Mouse (Mus musculus): ENCODE data around the gene Eno2.

The Eno2 gene

DNA sequence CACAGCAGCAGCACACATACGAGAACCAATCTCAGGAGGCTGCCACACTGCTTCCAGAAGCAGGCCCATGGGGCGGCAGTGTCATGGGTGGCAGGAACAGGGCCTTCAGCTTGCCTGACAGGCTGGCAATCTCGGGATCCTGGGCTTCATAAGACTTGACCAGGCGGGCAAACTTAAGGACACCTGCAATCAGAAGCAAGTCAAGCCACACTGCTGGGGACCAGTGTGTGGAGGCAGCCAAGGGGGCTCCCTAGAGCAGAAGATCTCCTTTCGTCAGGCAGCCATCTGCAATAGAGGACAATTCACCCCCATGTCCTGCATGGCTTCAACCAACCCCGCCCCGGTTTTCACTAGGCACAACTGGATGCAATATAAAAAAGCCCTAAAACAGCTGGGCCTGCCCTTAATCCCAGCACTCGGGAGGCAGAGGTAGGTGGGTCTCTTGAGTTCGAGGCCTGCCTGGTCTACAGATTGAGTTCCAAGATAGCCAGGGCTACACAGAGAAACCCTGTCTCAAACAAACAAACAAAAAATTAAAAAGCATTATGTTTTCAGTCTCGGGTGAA lies 30.2 kb downstream of the Eno2 start:
- no peak for DNase-seq

- DNase-seq = peak; percentile 89
Observed at GRCm38 (mm10) chr6:124738511-124739023, 30.9 kb downstream of the Eno2 start, which contains the start of gene Ptpn6. Ptpn6 (minus strand) TSS chr6:124738714.

DNA sequence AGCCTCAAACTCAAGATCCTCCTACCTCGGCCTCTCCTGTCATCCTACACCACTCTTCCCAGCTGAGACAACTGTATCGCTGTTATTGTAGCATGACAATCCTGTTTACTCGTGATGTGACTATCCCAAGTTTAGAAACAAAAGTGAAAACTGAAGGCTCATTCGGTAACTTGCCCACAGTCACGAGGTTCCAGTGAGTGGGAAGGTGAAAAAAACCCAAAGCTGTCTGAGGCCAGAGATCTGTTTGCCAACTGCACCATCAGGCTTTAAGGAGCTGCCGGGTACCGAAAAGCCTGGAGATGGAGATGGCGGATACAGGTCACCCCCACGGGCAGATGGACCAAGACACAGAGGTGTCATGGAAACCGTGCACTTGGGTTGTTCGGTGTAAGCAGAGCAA lies 32.4 kb downstream of the Eno2 start:
- DNase-seq = no peak

DNA sequence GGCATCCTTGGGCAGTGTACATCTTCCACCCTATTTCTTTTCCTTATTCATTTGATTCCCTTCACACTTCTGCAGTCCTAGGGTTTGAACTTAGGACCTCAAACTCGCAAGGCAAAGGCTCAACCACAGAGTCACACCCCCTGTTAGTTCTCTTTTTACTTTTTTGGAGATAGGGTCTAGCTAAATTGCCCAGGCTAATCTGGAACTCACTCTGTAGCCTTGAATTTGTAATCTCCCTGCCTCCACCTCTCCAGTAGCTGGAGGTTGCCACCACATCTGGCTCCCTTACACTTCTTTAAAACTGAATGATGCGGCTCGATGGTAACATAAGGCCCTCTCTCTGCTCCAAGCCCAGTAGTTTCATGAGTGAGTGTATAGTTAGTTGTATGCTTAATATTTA lies 35.1 kb downstream of the Eno2 start:
- no peak for DNase-seq

GRCm38 (mm10) chr6:124732476-124733370 lies 36.8 kb downstream of the Eno2 start:
- DNase-seq = no peak

- DNase-seq = no peak
Observed at GRCm38 (mm10) chr6:124731038-124731437, 38.4 kb downstream of the Eno2 start.

GRCm38 (mm10) chr6:124729850-124730705 lies 39.4 kb downstream of the Eno2 start:
- no peak for DNase-seq

DNA sequence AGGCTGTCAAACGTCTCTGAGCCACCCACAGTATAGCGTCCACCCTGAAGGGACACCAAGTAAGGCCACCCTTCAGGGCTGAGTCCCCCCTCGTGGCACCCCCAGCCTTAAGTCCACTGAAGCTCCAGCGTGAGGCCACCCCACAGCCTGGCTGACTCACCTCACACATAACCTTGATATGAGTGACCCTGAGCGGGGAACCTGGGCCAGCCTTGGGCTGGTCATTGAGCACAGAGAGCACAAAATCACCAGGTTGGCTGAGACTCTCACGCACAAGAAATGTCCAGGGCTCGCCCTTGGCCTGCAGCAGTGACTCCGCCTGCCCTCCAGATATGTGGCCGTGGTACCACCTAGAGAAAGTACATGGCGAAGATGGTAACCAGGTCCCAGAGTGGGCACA lies 40.9 kb downstream of the Eno2 start:
- no peak for DNase-seq

DNA sequence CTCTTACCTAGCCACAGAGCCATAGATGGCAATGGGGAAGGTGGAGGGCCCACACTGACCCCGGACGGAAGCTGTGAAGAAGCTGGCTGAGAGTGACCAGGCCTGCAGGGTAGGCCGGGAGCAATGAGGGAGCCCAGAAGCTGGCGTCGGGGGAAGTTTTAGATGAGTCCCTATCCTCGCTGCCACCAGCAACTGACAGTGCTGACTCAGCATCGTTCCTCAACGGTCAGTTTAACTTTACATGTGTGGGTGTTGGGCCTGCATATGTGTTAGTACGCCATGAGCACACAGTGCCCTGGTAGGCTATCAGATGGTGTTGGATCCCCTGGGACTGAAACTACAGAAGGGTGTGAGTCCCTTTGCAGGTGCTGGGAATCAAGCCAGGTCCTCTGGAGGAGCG lies 45.0 kb downstream of the Eno2 start:
- no peak for DNase-seq

DNA sequence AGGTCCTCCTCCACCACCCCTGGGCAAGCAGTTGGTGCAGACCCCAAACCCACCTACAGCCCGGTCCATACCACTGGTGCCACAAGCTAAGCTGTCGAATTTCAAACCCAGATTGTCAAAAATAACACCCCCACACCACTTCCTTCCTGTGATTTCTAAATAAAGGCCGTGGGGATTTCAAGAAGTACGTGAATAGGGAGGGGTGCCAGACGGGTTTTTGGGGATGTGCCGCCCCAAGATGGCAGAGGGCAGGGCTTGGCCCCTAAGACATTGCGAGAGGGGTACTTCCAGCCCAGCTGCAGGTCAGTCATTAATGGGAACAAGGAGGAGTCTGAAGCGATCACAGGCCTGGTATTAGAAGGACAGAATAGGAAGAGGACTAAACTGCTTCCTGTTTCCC lies 45.9 kb downstream of the Eno2 start:
- DNase-seq = no peak

- no peak for DNase-seq
Observed at GRCm38 (mm10) chr6:124722876-124723473, 46.5 kb downstream of the Eno2 start.

- DNase-seq = no peak
Observed at GRCm38 (mm10) chr6:124720904-124721303, 48.6 kb downstream of the Eno2 start.

DNA sequence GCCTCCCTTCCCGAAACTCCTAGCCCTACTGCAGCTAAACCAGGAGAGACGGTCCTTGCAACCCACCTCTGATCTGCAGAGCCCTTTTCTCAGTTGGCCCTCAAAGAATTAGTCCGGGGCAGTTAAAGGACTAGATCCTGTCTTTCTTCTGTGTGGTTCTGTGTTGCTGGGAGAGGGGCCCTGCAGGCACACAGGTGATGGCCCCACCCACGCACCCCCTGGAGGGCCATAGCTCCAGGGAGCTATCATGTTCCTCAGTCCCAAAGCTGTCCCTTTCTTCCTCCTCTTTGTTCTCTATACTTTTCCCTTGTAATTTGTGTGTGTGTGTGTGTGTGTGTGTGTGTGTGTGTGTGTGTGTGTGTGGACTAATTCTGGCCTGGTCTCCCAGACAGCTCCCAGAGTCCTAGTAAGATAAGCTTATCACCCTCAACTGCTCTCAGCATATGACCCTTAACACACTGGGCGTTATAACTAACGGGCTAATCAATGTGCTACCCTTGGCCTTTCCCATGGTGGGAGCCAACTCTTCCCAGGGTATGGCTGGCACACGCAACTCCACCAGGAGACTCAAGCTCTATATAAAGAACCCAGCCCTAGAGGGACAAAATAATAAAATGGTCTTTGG lies 50.0 kb downstream of the Eno2 start:
- DNase-seq = no peak

GRCm38 (mm10) chr6:124718703-124719102 lies 50.8 kb downstream of the Eno2 start:
- peak; percentile 76 for DNase-seq

DNA sequence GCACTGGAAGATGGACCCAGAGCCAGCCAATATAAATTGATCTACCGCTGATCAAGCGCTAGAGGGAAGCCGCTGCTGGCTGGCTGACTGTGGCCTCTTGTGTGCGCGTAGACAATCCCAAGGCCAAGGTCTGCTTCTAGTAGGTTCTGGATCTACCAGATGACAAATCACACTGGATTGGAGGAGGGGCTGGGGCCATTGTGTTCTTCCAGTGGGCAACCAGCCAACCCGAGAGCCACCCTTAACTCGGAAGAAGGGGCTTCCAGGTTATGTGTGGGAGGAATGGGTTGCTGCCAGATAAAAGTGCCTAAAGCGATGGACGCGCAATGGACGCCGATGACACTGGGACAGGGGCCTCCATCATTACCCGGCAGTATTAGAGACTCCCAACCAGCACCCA lies 51.5 kb downstream of the Eno2 start:
- DNase-seq = no peak

DNA sequence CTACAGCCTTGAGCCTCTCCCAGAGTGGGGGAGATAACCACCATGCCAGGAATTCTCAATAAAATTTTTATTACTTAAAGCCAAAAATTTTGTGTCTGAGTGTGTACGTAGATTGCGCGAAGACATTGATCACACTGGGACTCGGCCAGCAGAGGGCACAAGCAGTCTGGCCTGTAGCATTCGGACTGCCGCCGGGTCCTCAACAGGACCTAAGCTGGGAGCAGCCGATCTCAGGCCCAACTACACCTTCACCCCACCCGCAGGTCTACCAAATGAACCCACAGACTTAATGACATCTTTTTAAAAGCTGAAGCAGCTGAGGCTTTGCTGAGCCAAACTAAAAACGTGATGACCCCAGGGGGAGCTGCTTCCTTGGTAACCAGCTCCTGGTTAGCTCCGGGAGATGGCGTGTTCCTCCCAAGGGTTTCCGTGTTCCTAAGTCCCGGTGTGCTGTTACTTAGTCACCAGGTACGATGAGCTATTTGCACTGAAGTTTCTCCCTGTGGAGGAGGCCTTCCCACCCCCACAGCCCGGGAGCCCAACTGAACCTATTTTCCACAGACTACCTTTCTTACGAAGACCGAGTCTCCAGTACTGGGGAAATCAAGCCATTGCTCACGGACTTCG lies 52.5 kb downstream of the Eno2 start:
- peak; percentile 77 for DNase-seq

DNA sequence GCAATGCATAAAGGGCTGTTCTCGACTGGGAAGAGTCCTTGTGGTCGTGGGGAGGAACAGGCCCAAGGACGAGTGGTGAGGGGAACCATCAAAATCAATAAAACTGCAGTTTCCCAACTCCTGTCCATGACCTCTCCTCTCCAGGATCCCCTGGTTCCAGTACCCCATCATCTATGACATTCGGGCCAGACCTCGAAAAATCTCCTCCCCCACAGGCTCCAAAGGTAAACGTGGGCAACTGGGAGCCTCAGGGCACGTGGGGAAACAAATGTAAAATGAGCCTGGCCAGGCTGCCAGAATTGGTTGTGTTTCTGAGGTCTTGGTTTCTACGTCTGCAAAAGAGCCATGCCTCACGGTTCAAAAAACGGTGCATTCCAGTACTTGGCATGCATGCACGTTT lies 56.6 kb downstream of the Eno2 start:
- DNase-seq = no peak

DNA sequence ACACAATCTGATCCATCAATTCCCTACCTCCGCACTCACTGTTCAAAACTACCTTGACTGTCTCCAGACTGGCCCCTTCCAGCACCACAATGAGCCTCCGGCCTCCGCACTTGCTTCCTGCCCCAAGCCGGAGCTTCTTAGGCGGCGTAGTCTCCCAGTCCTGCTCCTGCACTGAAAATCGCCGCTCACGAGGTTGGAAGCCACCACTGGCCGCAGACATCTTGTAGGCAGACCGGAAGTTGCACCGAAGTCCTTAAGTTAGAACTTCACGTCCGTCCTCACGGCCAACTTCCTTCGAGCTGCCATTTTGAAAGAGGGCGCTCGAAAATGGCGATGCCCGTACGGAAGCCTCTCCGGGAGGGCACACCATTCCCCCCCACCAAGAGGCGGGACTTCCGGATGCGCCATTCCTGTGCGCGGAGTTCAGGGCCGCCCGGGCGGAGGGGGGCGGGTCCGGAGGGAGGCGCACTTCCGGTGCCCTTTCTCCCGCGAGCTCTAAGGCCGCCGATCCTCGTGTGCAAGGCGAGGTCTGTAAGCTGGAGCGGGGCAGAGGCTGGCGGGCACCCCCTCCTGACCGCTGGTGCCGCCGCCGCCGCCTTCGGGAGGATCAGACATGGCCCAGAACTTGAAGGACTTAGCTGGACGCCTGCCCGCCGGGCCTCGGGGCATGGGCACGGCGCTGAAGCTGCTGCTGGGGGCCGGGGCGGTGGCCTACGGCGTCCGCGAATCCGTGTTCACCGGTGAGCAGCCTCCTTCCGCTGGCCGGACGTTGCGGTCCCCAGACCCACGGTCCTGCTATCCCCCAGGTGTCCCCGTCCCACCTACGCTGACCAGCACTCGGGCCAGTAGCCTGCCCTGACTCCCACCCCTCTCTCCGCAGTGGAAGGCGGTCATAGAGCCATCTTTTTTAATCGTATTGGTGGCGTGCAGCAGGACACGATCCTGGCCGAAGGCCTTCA lies 57.4 kb downstream of the Eno2 start, which contains the start of the genes Emg1 and Phb2:
Gene Emg1, minus strand, starts transcription at position 355 of the 959 bp plus-strand sequence.
Gene Phb2, plus strand, starts transcription at position 513 of the 959 bp plus-strand sequence.
- DNase-seq = peak; percentile 99

Data from kidney, postnatal 10 days (tissue).